Mouse (Mus musculus): ENCODE results near the gene Zfp62. TPM values are rescaled to one million over a fixed set of nuclear protein-coding genes. Genes with fewer than 3 reads are reported as not detected.
A peak's percentile ranks its signal among the peaks of the same experiment; 100 is the strongest.

The Zfp62 gene
- polyA plus RNA-seq (2012; fragmentation: generic; extraction: Trizol), result 5.6 TPM

DNA sequence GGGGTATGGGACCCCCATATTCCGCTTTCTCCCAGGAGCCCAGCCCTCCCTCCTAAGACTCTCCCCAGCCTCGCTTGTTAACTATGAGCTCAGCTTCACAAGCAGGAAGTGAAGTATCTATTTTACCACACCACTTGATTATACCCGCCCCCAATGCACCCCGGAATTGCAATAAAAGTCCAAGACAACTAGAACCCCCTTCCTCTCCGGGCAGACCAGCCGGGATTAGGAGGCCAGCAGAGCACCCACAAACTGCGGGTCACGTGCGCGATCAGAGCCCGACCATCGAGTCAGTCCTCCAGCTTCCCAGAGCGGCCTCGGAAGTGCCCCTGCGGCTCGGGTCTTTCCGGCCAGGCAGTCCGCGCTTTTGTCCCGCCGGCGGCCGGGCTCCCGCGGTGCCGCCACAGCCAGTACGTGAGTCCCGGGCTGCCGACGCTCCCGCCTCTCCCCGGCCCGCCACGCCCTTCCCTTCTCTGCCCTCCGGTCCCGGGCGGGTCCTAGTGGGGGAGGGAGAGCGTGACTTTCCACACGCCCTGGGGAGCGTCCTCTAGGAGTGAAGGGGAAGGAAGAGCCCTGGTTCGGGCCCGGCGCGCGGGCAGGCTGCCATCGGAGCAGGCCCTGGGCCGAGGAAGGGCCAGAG is at the start of gene Zfp62:
Zfp62 (plus strand) TSS at position 164 of the 640 bp plus-strand sequence.
- TF ChIP-seq MAX (IDR thresholded peaks at IDR 0.05; ENCODE audit: low read depth) (no peak), REST (IDR thresholded peaks at IDR 0.05; ENCODE audit: insufficient read depth, insufficient read length) (no peak), MYOD1 (IDR thresholded peaks at IDR 0.05; ENCODE audit: control insufficient read depth in 1 of 3, insufficient read length in 2 of 3, low read depth in 2 of 3) (no peak), USF1 (IDR thresholded peaks at IDR 0.05; ENCODE audit: low read depth) (peak; percentile 95), SRF (IDR thresholded peaks at IDR 0.05; ENCODE audit: control insufficient read depth, insufficient read length, low read depth) (no peak), MYOG (IDR thresholded peaks at IDR 0.05; ENCODE audit: control insufficient read depth in 1 of 3, insufficient read depth in 1 of 3, insufficient read length in 2 of 3, low read depth in 2 of 3) (peak in 1 of 3 experiments; percentile 24), CEBPB (IDR thresholded peaks at IDR 0.05; ENCODE audit: insufficient read depth, poor library complexity, severe bottlenecking) (no peak), E2F4 (IDR thresholded peaks at IDR 0.05; ENCODE audit: insufficient read depth) (peak; percentile 61), POLR2AphosphoS2 (IDR thresholded peaks at IDR 0.05; ENCODE audit: insufficient read length, low read depth) (peak; percentile 72), TCF12 (IDR thresholded peaks at IDR 0.05; ENCODE audit: insufficient read depth, poor library complexity, severe bottlenecking) (no peak), TCF3 (IDR thresholded peaks at IDR 0.05; ENCODE audit: insufficient read length, low read depth) (no peak), POLR2A (IDR thresholded peaks at IDR 0.05; ENCODE audit: insufficient read length, low read depth) (peak; percentile 68)

DNA sequence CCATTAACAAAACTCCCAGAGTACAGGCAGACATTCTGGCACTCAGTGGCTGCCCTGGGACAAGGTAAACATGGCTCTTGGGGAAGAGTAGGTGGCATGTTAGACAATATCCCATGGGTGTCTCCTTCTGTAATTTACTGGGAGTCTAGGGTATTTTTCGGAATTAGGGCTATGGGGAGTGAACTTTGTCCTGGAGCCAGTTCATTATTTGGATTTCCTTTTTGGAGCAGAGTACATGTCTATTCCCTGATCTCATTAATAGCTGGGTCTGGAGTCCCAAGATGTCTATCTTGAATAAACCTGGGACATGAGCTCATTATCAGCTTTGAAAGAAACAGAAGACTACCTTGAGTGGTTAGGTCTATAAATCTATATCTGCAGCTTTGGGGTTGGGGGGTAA is 49.0 kb upstream of the Zfp62 start, which contains the start of gene Olfr1394:
Olfr1394 (plus strand) TSS at position 301 of the 400 bp plus-strand sequence.
- Histone ChIP-seq H3K27me3 (ENCODE audit: control insufficient read depth, insufficient read depth, insufficient read length) (peaks cover 12% of the 10 kb centered on the region), H3K4me2 (ENCODE audit: low read depth) (no peak within 1 kb of the TSS), H3K79me2 (ENCODE audit: control insufficient read depth, insufficient read depth) (no peaks in the 10 kb centered on the region), H3K36me3 (ENCODE audit: control insufficient read depth, insufficient read depth) (no peaks in the 10 kb centered on the region), H3ac (ENCODE audit: control insufficient read depth, insufficient read length) (no peak within 1 kb of the TSS), H3K4me3 (no peak within 1 kb of the TSS)
- TF ChIP-seq TCF12 (IDR thresholded peaks at IDR 0.05; ENCODE audit: insufficient read depth, poor library complexity, severe bottlenecking), result no peak
- TF ChIP-seq POLR2AphosphoS2 (IDR thresholded peaks at IDR 0.05; ENCODE audit: insufficient read length, low read depth), result no peak
- no peak for TF ChIP-seq TCF3 (IDR thresholded peaks at IDR 0.05; ENCODE audit: insufficient read length, low read depth)
- no peak for TF ChIP-seq USF1 (IDR thresholded peaks at IDR 0.05; ENCODE audit: low read depth)
- no peak for TF ChIP-seq SRF (IDR thresholded peaks at IDR 0.05; ENCODE audit: control insufficient read depth, insufficient read length, low read depth)
- TF ChIP-seq MYOD1 (IDR thresholded peaks at IDR 0.05; ENCODE audit: control insufficient read depth in 1 of 3, insufficient read length in 2 of 3, low read depth in 2 of 3), result no peak
- no peak for TF ChIP-seq CEBPB (IDR thresholded peaks at IDR 0.05; ENCODE audit: insufficient read depth, poor library complexity, severe bottlenecking)
- TF ChIP-seq MYOG (IDR thresholded peaks at IDR 0.05; ENCODE audit: control insufficient read depth in 1 of 3, insufficient read depth in 1 of 3, insufficient read length in 2 of 3, low read depth in 2 of 3), result no peak
- TF ChIP-seq E2F4 (IDR thresholded peaks at IDR 0.05; ENCODE audit: insufficient read depth), result no peak
- no peak for TF ChIP-seq POLR2A (IDR thresholded peaks at IDR 0.05; ENCODE audit: insufficient read length, low read depth)

More for the DNA sequence above, at the start of gene Zfp62:
- H3K4me2 ChIP-seq (ENCODE audit: low read depth), result peak within 1 kb of the TSS; percentile 86
- peaks cover 53% of the 10 kb centered on the region for H3K79me2 ChIP-seq (ENCODE audit: control insufficient read depth, insufficient read depth)
- H3K27me3 ChIP-seq (ENCODE audit: control insufficient read depth, insufficient read depth, insufficient read length), result no peaks in the 10 kb centered on the region
- H3K4me3 ChIP-seq, result peak within 1 kb of the TSS; percentile 90
- peak within 1 kb of the TSS; percentile 51 for H3ac ChIP-seq (ENCODE audit: control insufficient read depth, insufficient read length)
- peaks cover 7% of the 10 kb centered on the region for H3K36me3 ChIP-seq (ENCODE audit: control insufficient read depth, insufficient read depth)

GRCm38 (mm10) chr11:49156821-49157814 is 46.0 kb upstream of the Zfp62 start:
- no peak for TF ChIP-seq TCF3 (IDR thresholded peaks at IDR 0.05; ENCODE audit: insufficient read length, low read depth)
- no peak for TF ChIP-seq POLR2AphosphoS2 (IDR thresholded peaks at IDR 0.05; ENCODE audit: insufficient read length, low read depth)
- TF ChIP-seq USF1 (IDR thresholded peaks at IDR 0.05; ENCODE audit: low read depth), result no peak
- TF ChIP-seq CEBPB (IDR thresholded peaks at IDR 0.05; ENCODE audit: insufficient read depth, poor library complexity, severe bottlenecking), result no peak
- no peak for TF ChIP-seq MAX (IDR thresholded peaks at IDR 0.05; ENCODE audit: low read depth)
- TF ChIP-seq MYOD1 (IDR thresholded peaks at IDR 0.05; ENCODE audit: control insufficient read depth in 1 of 3, insufficient read length in 2 of 3, low read depth in 2 of 3), result no peak
- no peak for TF ChIP-seq E2F4 (IDR thresholded peaks at IDR 0.05; ENCODE audit: insufficient read depth)
- TF ChIP-seq REST (IDR thresholded peaks at IDR 0.05; ENCODE audit: insufficient read depth, insufficient read length), result no peak
- no peak for TF ChIP-seq MYOG (IDR thresholded peaks at IDR 0.05; ENCODE audit: control insufficient read depth in 1 of 3, insufficient read depth in 1 of 3, insufficient read length in 2 of 3, low read depth in 2 of 3)
- no peak for TF ChIP-seq TCF12 (IDR thresholded peaks at IDR 0.05; ENCODE audit: insufficient read depth, poor library complexity, severe bottlenecking)
- no peak for TF ChIP-seq SRF (IDR thresholded peaks at IDR 0.05; ENCODE audit: control insufficient read depth, insufficient read length, low read depth)
- no peak for TF ChIP-seq POLR2A (IDR thresholded peaks at IDR 0.05; ENCODE audit: insufficient read length, low read depth)

More at GRCm38 (mm10) chr11:49156821-49157814, 46.0 kb upstream of the Zfp62 start:
- H3ac ChIP-seq (ENCODE audit: control insufficient read depth, insufficient read length), result no peak overlapping the region
- H3K4me2 ChIP-seq (ENCODE audit: low read depth), result no peak overlapping the region
- no peaks in the 10 kb centered on the region for H3K79me2 ChIP-seq (ENCODE audit: control insufficient read depth, insufficient read depth)
- H3K4me3 ChIP-seq, result no peak overlapping the region
- no peaks in the 10 kb centered on the region for H3K36me3 ChIP-seq (ENCODE audit: control insufficient read depth, insufficient read depth)
- peaks cover 21% of the 10 kb centered on the region for H3K27me3 ChIP-seq (ENCODE audit: control insufficient read depth, insufficient read depth, insufficient read length)

Measured in myocyte (in vitro differentiated cells).